Mouse (Mus musculus) C2C12 (cell line): ENCODE results near the gene Plce1.

Source experiments
- CTCF ChIP-seq: IDR thresholded peaks from one replicate; pipeline ENCODE4 v1.5.1; 2011; ENCODE audit not compliant: control insufficient read depth, insufficient read depth, insufficient read length
- USF1 ChIP-seq: IDR thresholded peaks from one replicate; pipeline ENCODE4 v1.6.1; 2011; ENCODE audit warnings: low read depth, mild to moderate bottlenecking, control low read depth, moderate library complexity

DNA sequence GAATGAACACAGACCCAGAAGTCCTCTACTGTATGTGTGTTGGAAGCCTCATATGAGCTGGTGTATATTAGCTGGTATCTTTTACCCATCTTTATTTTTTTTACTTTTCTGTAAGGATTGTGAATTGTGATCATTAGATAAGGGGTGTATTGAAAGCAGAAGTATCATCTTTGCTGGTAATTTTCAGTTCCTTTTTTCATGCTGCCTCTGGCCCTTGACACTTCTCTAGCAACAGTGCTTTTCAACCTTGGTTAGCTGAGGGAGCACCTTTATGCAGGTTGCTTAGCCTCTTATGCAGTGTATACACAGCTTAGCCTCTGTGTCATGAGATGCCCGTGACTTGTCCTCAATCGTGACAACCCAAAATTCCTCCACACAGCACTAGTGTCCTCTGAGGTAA lies 116.5 kb downstream of the Plce1 start:
- no peak for TF ChIP-seq CTCF
- no peak for TF ChIP-seq USF1
